Mouse (Mus musculus) lung, postnatal 36 days (tissue): ENCODE data around the gene Plpp2.

Experiments
- DNase-seq: peaks from one replicate; pipeline ENCODE4 v3.0.0; 2022; ENCODE audit warnings: mixed read lengths

Plpp2 gene

GRCm38 (mm10) chr10:79533126-79533911, at the start of gene Plpp2:
TSS of gene Plpp2 (minus strand) at chr10:79533796.
- peak; percentile 92 for DNase-seq

GRCm38 (mm10) chr10:79581501-79581900, 47.9 kb upstream of the Plpp2 start:
- no peak for DNase-seq

- DNase-seq: peak; percentile 28
Observed at GRCm38 (mm10) chr10:79580811-79581210, 47.2 kb upstream of the Plpp2 start.

- no peak for DNase-seq
Observed at GRCm38 (mm10) chr10:79580356-79580755, 46.8 kb upstream of the Plpp2 start.

- DNase-seq: no peak
Observed at GRCm38 (mm10) chr10:79579781-79580180, 46.2 kb upstream of the Plpp2 start.

- DNase-seq: no peak
Observed at GRCm38 (mm10) chr10:79578891-79579290, 45.3 kb upstream of the Plpp2 start.

GRCm38 (mm10) chr10:79578276-79578675, 44.7 kb upstream of the Plpp2 start:
- DNase-seq: no peak

- no peak for DNase-seq
Observed at GRCm38 (mm10) chr10:79577376-79577775, 43.8 kb upstream of the Plpp2 start.

- DNase-seq: no peak
Observed at GRCm38 (mm10) chr10:79575754-79576153, 42.2 kb upstream of the Plpp2 start.

GRCm38 (mm10) chr10:79574796-79575195, 41.2 kb upstream of the Plpp2 start:
- no peak for DNase-seq

- no peak for DNase-seq
Observed at GRCm38 (mm10) chr10:79574350-79574749, 40.8 kb upstream of the Plpp2 start.

GRCm38 (mm10) chr10:79573611-79574010, 40.0 kb upstream of the Plpp2 start:
- no peak for DNase-seq

- DNase-seq: no peak
Observed at GRCm38 (mm10) chr10:79571314-79571713, 37.7 kb upstream of the Plpp2 start.

- DNase-seq: no peak
Observed at GRCm38 (mm10) chr10:79569921-79570320, 36.3 kb upstream of the Plpp2 start.

- DNase-seq: no peak
Observed at GRCm38 (mm10) chr10:79559716-79560115, 26.1 kb upstream of the Plpp2 start.

GRCm38 (mm10) chr10:79557496-79557895, 23.9 kb upstream of the Plpp2 start:
- DNase-seq: no peak

GRCm38 (mm10) chr10:79556951-79557350, 23.4 kb upstream of the Plpp2 start:
- no peak for DNase-seq

GRCm38 (mm10) chr10:79555238-79555724, 21.7 kb upstream of the Plpp2 start:
- DNase-seq: no peak

- DNase-seq: peak; percentile 77
Observed at GRCm38 (mm10) chr10:79554330-79555237, 21.0 kb upstream of the Plpp2 start, which contains the start of gene Mier2. TSS of gene Mier2 (minus strand) at chr10:79555199.

GRCm38 (mm10) chr10:79553691-79554090, 20.1 kb upstream of the Plpp2 start:
- DNase-seq: no peak

- no peak for DNase-seq
Observed at GRCm38 (mm10) chr10:79553176-79553575, 19.6 kb upstream of the Plpp2 start.

GRCm38 (mm10) chr10:79552531-79552930, 18.9 kb upstream of the Plpp2 start:
- no peak for DNase-seq

- no peak for DNase-seq
Observed at GRCm38 (mm10) chr10:79550366-79550765, 16.8 kb upstream of the Plpp2 start.
